Mouse (Mus musculus): ENCODE measurements around the gene Gss.

Gss gene

GRCm38 (mm10) chr2:155592137-155592853 is at the start of gene Gss:
Gene Gss (minus strand): TSS chr2:155592810.
- DNase-seq (ENCODE audit: low spot score in 2 of 2), result peak; percentile 95 to 98

- DNase-seq (ENCODE audit: low spot score in 2 of 2), result no peak
These were observed 49.2 kb upstream of the Gss start for GRCm38 (mm10) chr2:155641540-155642472.

DNA sequence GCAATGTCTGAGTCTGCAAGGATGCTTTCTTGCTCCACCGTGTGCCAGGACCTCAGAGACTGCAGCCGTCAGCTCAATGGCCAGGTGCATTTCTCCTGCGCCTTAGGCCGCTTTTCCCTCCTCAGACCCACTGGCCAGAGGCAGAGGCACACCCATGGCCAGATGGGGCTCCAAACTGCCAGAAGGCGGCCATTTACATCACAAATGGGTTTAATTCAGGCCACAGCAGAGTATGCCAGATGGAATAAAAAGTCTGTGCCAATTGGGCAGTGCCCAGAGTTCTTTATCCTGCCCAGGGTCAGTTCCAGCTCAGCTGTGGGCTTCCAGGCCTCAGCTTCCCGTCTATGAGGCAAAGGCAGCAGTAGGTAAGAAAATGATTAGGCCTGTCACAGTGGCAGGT is 48.0 kb upstream of the Gss start:
- no peak for DNase-seq (ENCODE audit: low spot score in 2 of 2)

DNA sequence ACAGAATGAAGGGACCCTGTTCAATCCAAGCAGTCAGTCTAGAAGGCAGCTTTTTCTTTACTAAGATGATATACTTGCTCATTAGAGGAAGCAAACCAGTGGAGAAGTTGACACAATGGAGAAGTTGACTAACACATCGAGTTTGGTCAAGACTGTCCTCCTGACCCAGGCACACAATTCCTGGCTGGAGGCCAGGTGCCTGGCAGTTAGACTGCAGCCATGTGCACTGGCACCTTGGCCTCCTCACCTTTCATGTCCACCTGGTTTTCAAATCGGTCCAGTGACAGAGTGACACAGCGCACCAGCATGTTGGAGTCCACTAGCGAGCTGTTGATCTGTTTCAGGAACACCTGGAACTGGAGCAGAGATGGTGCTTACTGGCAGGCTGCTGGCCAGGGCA is 44.8 kb upstream of the Gss start:
- no peak for DNase-seq (ENCODE audit: low spot score in 2 of 2)

DNA sequence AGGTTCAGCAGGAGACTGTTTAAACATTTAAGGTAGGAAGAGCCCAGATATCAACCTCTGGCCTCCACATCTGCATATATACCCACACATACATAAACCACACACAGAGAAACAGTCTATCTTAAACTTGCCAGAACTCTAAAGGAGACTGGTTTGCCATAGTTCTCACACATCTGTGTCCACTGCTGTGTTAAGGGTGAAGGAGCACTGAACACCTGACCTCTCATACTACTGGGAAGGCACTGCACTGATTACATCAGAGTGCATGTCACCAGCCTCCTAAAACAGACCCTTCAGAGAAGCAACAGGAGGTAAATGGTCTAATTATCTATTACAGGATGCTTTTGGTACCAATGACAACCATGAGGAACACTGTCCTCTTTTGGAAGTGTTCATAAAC is 44.3 kb upstream of the Gss start:
- no peak for DNase-seq (ENCODE audit: low spot score in 2 of 2)

DNA sequence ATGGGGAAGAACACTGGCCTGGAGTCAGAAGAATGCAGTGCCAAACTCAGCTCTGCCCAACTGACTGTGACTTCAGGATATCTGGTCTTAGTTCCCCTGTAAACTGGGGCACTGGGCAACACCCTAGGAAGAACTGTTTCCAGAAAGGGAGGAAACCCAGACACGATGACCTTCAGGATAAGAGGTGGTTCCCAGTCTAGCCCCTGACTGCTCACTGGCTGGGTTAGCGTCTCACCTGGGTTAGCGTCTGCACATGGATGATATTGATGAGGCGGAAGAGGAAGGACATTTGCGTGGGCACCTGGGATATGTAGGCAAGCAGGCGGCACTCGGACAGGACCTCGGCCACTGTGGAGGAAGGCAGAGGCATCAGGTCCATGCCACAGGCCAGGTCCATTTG is 43.4 kb upstream of the Gss start:
- DNase-seq (ENCODE audit: low spot score in 2 of 2), result no peak

GRCm38 (mm10) chr2:155634562-155634961 is 42.0 kb upstream of the Gss start:
- DNase-seq (ENCODE audit: low spot score in 2 of 2), result no peak

- DNase-seq (ENCODE audit: low spot score in 2 of 2), result no peak
These were observed 41.1 kb upstream of the Gss start for GRCm38 (mm10) chr2:155633731-155634130.

GRCm38 (mm10) chr2:155633121-155633520 is 40.5 kb upstream of the Gss start:
- DNase-seq (ENCODE audit: low spot score in 2 of 2), result no peak

GRCm38 (mm10) chr2:155632138-155632936 is 39.7 kb upstream of the Gss start:
- no peak for DNase-seq (ENCODE audit: low spot score in 2 of 2)

DNA sequence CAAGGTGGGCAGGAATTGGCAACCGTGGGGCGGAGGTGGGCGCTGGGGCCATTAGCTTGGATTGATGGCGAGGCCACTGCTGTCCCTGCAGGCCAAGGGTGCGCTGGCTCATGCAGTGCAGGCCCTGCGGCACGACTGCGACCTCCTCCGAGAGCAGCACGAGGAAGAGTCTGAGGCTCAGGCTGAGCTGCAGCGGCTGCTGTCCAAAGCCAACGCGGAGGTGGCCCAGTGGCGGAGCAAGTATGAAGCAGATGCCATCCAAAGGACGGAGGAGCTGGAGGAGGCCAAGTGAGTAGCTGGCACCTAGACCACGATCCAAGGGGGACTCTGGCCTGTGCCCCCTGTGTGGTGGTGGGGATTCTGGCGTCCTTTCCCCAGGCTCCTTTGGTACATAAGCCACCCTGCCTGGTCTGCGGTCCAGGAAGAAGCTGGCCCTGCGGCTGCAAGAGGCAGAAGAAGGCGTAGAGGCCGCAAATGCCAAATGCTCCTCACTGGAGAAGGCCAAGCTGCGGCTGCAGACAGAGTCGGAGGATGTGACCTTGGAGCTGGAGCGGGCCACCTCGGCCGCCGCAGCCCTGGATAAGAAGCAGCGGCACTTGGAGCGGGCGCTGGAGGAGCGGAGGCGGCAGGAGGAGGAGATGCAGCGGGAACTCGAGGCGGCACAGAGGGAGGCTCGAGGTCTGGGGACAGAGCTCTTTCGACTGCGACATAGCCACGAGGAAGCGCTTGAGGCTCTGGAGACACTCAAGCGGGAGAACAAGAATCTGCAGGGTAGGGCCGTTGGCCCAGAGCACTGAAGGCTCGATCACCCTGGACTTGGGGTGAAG is 38.2 kb upstream of the Gss start:
- DNase-seq (ENCODE audit: low spot score in 2 of 2), result peak in 1 of 2 experiments; percentile 24

DNA sequence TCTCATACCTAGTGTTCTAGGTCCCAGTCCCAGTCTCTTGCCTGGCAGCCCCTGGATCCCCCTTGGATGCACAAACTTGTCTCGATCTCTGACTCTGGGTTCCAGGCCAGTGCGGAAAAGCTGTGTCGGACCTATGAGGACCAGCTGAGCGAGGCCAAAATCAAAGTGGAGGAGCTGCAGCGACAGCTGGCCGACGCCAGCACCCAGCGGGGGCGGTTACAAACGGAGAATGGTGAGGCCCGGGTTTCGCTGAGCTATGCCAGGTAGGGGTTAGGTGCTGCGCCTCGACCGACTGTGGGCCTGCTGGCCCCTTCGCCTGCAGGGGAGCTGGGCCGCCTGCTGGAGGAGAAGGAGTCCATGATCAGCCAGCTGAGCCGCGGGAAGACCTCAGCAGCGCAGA is 37.5 kb upstream of the Gss start:
- DNase-seq (ENCODE audit: low spot score in 2 of 2), result no peak

- peak; percentile 27 to 62 for DNase-seq (ENCODE audit: low spot score in 2 of 2)
These were observed 36.6 kb upstream of the Gss start for GRCm38 (mm10) chr2:155629231-155629661.

DNA sequence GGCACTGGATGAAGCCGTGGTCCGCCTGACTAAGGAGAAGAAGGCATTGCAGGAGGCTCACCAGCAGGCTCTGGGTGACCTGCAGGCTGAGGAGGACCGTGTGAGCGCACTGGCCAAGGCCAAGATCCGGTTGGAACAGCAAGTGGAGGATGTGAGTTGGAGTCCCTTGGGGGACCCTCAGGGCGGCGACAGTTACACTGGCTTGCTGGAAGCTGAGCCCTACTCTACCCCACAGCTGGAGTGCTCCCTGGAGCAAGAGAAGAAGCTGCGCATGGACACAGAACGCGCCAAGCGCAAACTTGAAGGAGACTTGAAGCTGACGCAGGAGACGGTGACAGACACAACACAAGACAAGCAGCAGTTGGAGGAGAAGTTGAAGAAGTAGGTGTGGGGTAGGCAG is 35.9 kb upstream of the Gss start:
- no peak for DNase-seq (ENCODE audit: low spot score in 2 of 2)

DNA sequence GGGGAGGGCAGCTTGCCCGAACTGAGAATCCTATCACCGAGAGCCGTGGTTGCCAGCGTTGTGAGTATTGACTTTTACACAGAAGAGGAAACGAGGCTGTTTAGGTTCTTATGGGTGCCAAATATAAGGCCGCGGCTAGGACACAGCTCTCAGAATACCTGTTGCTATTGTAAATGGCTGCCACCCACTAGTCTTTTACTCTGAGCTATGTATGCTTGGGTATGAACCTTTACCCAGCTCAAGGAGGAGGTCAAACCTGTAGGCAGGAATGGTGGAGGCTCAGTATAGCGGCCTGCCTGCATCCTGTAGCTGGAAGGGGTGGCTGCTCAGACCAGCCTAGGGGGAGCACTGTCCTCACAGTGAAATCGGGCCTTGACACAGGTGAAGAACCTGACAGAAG is 35.5 kb upstream of the Gss start:
- DNase-seq (ENCODE audit: low spot score in 2 of 2), result no peak

- DNase-seq (ENCODE audit: low spot score in 2 of 2), result peak; percentile 51 to 75
These were observed 34.6 kb upstream of the Gss start for GRCm38 (mm10) chr2:155627030-155627738.

DNA sequence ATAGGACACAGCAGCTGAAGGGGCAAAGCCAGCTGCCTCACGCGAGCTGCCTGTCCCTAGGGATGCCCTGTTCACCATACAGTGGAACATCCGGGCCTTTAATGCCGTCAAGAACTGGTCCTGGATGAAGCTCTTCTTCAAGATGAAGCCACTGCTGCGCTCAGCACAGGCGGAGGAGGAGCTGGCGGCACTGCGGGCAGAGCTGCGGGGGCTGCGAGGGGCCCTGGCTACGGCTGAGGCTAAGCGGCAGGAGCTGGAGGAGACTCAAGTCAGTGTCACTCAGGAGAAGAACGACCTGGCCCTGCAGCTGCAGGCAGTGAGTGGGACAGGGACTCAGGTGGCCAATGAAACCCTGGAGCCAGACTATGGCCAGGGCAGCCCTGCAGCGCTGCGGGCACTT is 33.7 kb upstream of the Gss start:
- DNase-seq (ENCODE audit: low spot score in 2 of 2), result no peak

- peak in 1 of 2 experiments; percentile 18 for DNase-seq (ENCODE audit: low spot score in 2 of 2)
These were observed 32.1 kb upstream of the Gss start for GRCm38 (mm10) chr2:155624730-155625129.

GRCm38 (mm10) chr2:155623996-155624395 is 31.4 kb upstream of the Gss start:
- DNase-seq (ENCODE audit: low spot score in 2 of 2), result no peak

DNA sequence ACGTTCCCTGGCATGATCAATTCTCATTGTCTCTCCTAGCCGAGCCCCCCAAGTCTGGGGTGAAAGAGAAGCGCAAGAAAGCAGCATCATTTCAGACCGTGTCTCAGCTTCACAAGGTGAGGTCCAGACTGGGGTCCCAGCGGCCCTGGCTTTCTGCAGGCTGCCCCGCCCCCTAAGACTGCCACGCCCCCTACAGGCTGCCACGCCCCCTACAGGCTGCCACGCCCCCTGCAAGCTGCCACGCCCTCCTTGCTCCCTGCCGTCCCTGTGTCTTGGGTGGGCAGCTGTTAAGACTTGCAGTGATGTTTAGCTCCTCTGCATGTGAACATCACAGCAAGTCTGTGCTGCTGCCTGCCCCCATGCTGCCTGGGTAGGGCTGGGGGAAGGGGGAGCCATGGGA is 30.0 kb upstream of the Gss start:
- DNase-seq (ENCODE audit: low spot score in 2 of 2), result no peak

- peak; percentile 75 to 88 for DNase-seq (ENCODE audit: low spot score in 2 of 2)
These were observed 27.2 kb upstream of the Gss start for GRCm38 (mm10) chr2:155619817-155620216.

Measured in frontal cortex, postnatal 14 days (tissue).